Mouse (Mus musculus) neural tube, embryonic 14.5 days (tissue): Measurements from ENCODE around the gene Otop2. TPM values are rescaled to one million over a fixed set of nuclear protein-coding genes. Genes with fewer than 3 reads are reported as not detected.

Experiments
- ATAC-seq: fragments of 200-750 bp; cut with Nextera tagmentation; 2 replicates; pipeline ENCODE4 v1.8.0; 2017; ENCODE audit warnings: low read depth, mild to moderate bottlenecking, moderate TSS enrichment, moderate library complexity
- H3K27ac ChIP-seq: fragments of 300-500 bp; sonication (generic); 2 replicates; pipeline ENCODE4 v1.5.1; 2014; ENCODE audit warnings: low read depth, mild to moderate bottlenecking, control low read depth, low read length, moderate library complexity, mixed read lengths
- H3K27me3 ChIP-seq: fragments of 300-500 bp; sonication (generic); 2 replicates; pipeline ENCODE4 v1.6.1; 2014; ENCODE audit warnings: low read length; ENCODE audit not compliant: control insufficient read depth, insufficient read depth
- H3K36me3 ChIP-seq: fragments of 300-500 bp; sonication (generic); 2 replicates; pipeline ENCODE4 v1.6.1; 2014; ENCODE audit warnings: low read length, mixed read lengths; ENCODE audit not compliant: control insufficient read depth, insufficient read depth
- H3K4me1 ChIP-seq: fragments of 300-500 bp; sonication (generic); 2 replicates; pipeline ENCODE4 v1.6.1; 2014; ENCODE audit warnings: low read length; ENCODE audit not compliant: control insufficient read depth, insufficient read depth
- H3K4me2 ChIP-seq: fragments of 300-500 bp; sonication (generic); 2 replicates; pipeline ENCODE4 v1.6.1; 2014; ENCODE audit warnings: mild to moderate bottlenecking, low read depth, low read length, control low read depth
- H3K4me3 ChIP-seq: fragments of 300-500 bp; sonication (generic); 2 replicates; pipeline ENCODE4 v1.5.1; 2014; ENCODE audit warnings: low read depth, low read length, control low read depth, mixed read lengths
- H3K9ac ChIP-seq: fragments of 300-500 bp; sonication (generic); replicated peaks from 2 replicates; pipeline ENCODE4 v1.6.1; 2014; ENCODE audit warnings: low read depth, mild to moderate bottlenecking, control low read depth, low read length, mixed read lengths
- H3K9me3 ChIP-seq: fragments of 300-500 bp; sonication (generic); 2 replicates; pipeline ENCODE4 v1.6.1; 2016; ENCODE audit warnings: low read length; ENCODE audit not compliant: control insufficient read depth
- WGBS: fragments of 180-500 bp; shearing (Covaris S2); extraction: QIAGEN DNeasy Blood & Tissue Kit; methylation state at CpG from one replicate; pipeline ENCODE4 v1.1.7; 2014; 5-methylcytosine and 5-hydroxymethylcytosine counted together
- polyA plus RNA-seq: library from polyadenylated mRNA; unstranded; fragments of >200 nt; fragmentation: Nextera tagmentation; extraction: Ambion mirVana; gene quantifications from 2 replicates; pipeline ENCODE4 v1.2.1, GENCODE M21; 2014

The Otop2 gene
- polyA plus RNA-seq, 1 experiment from 2014 or later, result 0.12 TPM

DNA sequence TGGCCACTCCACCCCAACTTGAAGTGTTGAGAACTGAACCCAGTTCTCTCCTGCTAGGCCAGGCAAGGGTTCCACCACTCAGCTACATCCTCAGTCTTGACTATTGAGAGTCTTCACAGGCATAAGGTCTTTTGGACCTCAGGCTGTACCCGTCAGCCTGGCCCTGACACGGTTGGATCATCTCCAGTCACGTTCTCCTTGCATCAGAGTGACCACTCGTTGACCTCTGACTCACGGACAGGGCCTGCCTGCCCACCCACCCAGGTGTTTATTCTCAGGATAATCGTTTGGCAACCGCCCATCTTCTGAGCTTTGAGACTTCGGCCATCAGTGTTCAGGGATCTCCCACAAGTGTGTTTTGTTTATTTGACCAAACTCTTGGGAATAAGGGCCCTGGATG, 3.8 kb upstream of the Otop2 start:
- no peaks in the 10 kb centered on the region for H3K9me3 ChIP-seq

GRCm38 (mm10) chr11:115308781-115309180, 1.8 kb downstream of the Otop2 start:
- Histone ChIP-seq H3K4me2 (no peak overlapping the region), H3K4me3 (no peak overlapping the region), H3K4me1 (no peaks in the 10 kb centered on the region), H3K9ac (no peak overlapping the region), H3K27ac (no peak overlapping the region), H3K9me3 (no peaks in the 10 kb centered on the region), H3K36me3 (no peaks in the 10 kb centered on the region), H3K27me3 (no peaks in the 10 kb centered on the region; the same call in 1 of the 2 replicates)
- ATAC-seq, result no peak
- 72% methylated on average over 1 of the region's 1 CpGs for WGBS

More for the DNA sequence above, 3.8 kb upstream of the Otop2 start:
- H3K36me3 ChIP-seq, result no peaks in the 10 kb centered on the region
- no peak overlapping the region for H3K27ac ChIP-seq
- no peak overlapping the region for H3K4me2 ChIP-seq
- H3K27me3 ChIP-seq, result no peaks in the 10 kb centered on the region; the same call in 1 of the 2 replicates
- H3K4me1 ChIP-seq, result no peaks in the 10 kb centered on the region
- H3K9ac ChIP-seq, result no peak overlapping the region
- WGBS, result 85% methylated on average over 8 of the region's 8 CpGs
- ATAC-seq, result no peak
- no peak overlapping the region for H3K4me3 ChIP-seq

DNA sequence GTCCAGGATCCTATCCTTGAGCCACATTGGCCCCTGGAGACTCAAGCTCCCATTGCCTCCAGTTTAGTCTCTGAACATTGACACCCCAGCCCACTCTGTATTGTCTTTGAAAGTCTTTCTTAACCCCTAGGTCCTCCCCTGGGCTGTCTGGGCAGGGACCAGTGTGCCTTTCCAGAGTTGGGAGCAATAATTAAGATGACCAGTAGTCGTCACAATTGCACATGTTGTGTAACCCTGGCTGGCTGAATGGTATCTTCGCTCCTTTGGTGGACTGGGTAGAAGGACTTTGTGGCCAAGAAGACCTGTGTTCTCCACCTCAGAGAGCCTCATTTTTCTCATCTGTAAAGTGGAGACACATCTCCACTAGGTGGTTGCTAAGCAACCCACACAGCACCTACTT, 7.3 kb downstream of the Otop2 start:
- no peak overlapping the region for H3K27ac ChIP-seq
- WGBS, result 51% methylated on average over 2 of the region's 2 CpGs
- no peaks in the 10 kb centered on the region for H3K4me1 ChIP-seq
- no peak overlapping the region for H3K4me3 ChIP-seq
- no peak for ATAC-seq
- H3K36me3 ChIP-seq, result no peaks in the 10 kb centered on the region
- H3K9me3 ChIP-seq, result no peaks in the 10 kb centered on the region
- no peak overlapping the region for H3K4me2 ChIP-seq
- H3K27me3 ChIP-seq, result peaks cover 31% of the 10 kb centered on the region
- no peak overlapping the region for H3K9ac ChIP-seq

DNA sequence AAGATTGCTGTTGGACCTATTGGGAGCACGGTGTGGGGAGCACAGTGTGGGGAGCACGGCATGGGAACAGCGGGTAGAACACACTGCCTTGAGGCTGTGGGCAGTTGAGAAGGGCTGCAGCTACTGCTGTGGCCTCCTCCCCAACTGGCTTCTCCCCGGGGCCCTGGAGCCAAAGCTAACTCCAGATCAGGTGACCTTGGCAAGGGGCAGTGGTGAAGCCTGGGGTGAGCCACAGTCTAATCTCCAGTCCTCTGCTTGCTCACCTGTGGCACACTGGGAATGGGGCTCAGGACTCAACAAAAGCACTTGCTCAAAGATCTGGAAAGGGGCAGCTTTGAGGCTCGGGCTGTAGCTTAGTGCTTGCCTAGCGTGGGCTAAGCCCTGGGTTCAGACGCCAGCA, 10.2 kb downstream of the Otop2 start:
- no peaks in the 10 kb centered on the region for H3K36me3 ChIP-seq
- H3K4me3 ChIP-seq, result no peak overlapping the region
- peaks cover 56% of the 10 kb centered on the region for H3K27me3 ChIP-seq
- no peak overlapping the region for H3K4me2 ChIP-seq
- WGBS, result 60% methylated on average over 7 of the region's 7 CpGs
- H3K4me1 ChIP-seq, result 0 out of 2 replicates have a peak, but pooled peaks cover 2% of the 10 kb centered on the region
- H3K9me3 ChIP-seq, result no peaks in the 10 kb centered on the region
- ATAC-seq, result no peak
- no peak overlapping the region for H3K9ac ChIP-seq
- no peak overlapping the region for H3K27ac ChIP-seq

GRCm38 (mm10) chr11:115318245-115319027, 11.5 kb downstream of the Otop2 start:
- H3K27me3 ChIP-seq, result peaks cover 65% of the 10 kb centered on the region
- no peak overlapping the region for H3K27ac ChIP-seq
- no peak for ATAC-seq
- 0 out of 2 replicates have a peak overlapping the region, but pooled peaks have one; percentile 4 for H3K4me2 ChIP-seq
- H3K9ac ChIP-seq, result 0 out of 2 replicates have a peak overlapping the region, but pooled peaks have one; percentile 11
- H3K36me3 ChIP-seq, result no peaks in the 10 kb centered on the region
- no peaks in the 10 kb centered on the region for H3K9me3 ChIP-seq
- WGBS, result 6% methylated on average over 62 of the region's 63 CpGs
- H3K4me1 ChIP-seq, result 0 out of 2 replicates have a peak, but pooled peaks cover 4% of the 10 kb centered on the region
- H3K4me3 ChIP-seq, result 0 out of 2 replicates have a peak overlapping the region, but pooled peaks have one; percentile 4

DNA sequence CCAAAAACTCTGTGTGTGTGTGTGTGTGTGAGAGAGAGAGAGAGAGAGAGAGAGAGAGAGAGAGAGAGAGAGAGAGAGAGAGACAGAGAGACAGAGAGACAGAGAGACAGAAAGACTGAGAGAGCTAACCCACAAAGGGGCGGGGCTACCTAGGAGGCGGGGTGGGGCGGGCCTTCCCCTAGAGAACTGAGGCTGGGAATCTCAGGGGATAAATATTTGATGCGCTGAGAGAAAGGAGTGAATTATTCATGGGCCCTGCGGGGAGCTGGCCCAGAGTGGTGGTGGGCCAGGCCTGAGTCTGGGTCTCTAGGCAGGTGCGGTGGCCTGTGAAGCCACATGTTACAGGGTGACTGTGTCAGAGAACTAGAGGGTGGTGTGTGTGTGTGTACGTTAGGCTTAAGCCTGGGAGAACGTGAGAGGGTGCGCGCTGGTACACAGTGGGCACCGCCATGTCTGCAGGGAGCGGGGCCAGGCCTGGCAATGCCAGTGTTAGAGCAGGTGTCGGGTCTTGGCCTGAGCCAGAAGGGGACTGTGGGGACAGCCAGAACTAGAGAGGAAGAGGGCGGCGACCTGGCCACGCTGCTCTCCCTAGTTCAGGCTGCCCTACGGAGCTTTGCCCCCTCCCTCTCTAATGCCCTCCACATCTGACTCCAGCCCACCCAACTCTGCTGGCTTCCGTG, 12.9 kb downstream of the Otop2 start:
- WGBS, result 9% methylated on average over 18 of the region's 18 CpGs
- no peak overlapping the region for H3K9ac ChIP-seq
- H3K36me3 ChIP-seq, result no peaks in the 10 kb centered on the region
- no peak overlapping the region for H3K4me3 ChIP-seq
- H3K4me2 ChIP-seq, result no peak overlapping the region
- H3K9me3 ChIP-seq, result no peaks in the 10 kb centered on the region
- peaks cover 69% of the 10 kb centered on the region for H3K27me3 ChIP-seq
- no peak for ATAC-seq
- H3K4me1 ChIP-seq, result 0 out of 2 replicates have a peak, but pooled peaks cover 6% of the 10 kb centered on the region
- no peak overlapping the region for H3K27ac ChIP-seq

GRCm38 (mm10) chr11:115321906-115322693, 15.1 kb downstream of the Otop2 start, which contains the start of gene Ush1g:
TSS of gene Ush1g (minus strand) at chr11:115322041.
- Histone ChIP-seq H3K4me2 (no peak within 1 kb of the TSS), H3K4me1 (0 out of 2 replicates have a peak, but pooled peaks cover 6% of the 10 kb centered on the region), H3K9me3 (no peaks in the 10 kb centered on the region), H3K4me3 (no peak within 1 kb of the TSS), H3K36me3 (no peaks in the 10 kb centered on the region), H3K27me3 (peaks cover 56% of the 10 kb centered on the region), H3K27ac (no peak within 1 kb of the TSS), H3K9ac (no peak within 1 kb of the TSS)
- 4% methylated on average over 35 of the region's 35 CpGs for WGBS
- peak; percentile 56; the same call in 1 of the 2 replicates for ATAC-seq

DNA sequence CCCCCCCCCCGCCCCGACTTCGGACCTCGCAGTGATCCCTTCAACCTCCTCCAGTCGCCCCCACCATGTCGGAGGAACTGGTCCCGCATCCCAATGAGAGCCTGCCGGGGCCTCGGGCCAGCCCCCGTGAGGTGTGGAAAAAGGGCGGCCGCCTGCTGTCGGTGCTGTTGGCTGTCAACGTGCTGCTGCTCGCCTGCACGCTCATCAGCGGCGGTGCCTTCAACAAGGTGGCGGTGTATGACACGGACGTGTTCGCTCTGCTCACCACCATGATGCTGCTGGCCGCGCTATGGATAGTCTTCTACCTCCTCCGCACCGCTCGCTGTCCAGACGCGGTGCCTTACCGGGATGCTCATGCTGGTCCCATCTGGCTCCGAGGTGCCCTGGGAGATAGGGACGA, 16.4 kb downstream of the Otop2 start:
- no peak for ATAC-seq
- Histone ChIP-seq H3K27ac (no peak overlapping the region), H3K27me3 (peaks cover 47% of the 10 kb centered on the region), H3K36me3 (no peaks in the 10 kb centered on the region), H3K9ac (no peak overlapping the region), H3K4me1 (0 out of 2 replicates have a peak, but pooled peaks cover 6% of the 10 kb centered on the region), H3K4me3 (no peak overlapping the region), H3K9me3 (no peaks in the 10 kb centered on the region), H3K4me2 (peak overlapping the region; percentile 14; the same call in 1 of the 2 replicates)
- 15% methylated on average over 32 of the region's 32 CpGs for WGBS
